Mouse (Mus musculus) bone marrow macrophage, adult 2 months (primary cell): Measurements from ENCODE around the gene Gm20671.
"Not testable (repeated sequence)": the region's sequence is repeated elsewhere in the genome, so short reads cannot be mapped to it uniquely, and the experiment has no call there.

Experiments
- CTCF ChIP-seq: IDR thresholded peaks from 2 replicates; pipeline ENCODE4 v1.5.1; 2012; ENCODE audit warnings: low read depth, mild to moderate bottlenecking, low read length, moderate library complexity
- POLR2A ChIP-seq: IDR thresholded peaks from 2 replicates; pipeline ENCODE4 v1.6.1; 2012; ENCODE audit warnings: mild to moderate bottlenecking, low read depth, low read length, borderline replicate concordance

DNA sequence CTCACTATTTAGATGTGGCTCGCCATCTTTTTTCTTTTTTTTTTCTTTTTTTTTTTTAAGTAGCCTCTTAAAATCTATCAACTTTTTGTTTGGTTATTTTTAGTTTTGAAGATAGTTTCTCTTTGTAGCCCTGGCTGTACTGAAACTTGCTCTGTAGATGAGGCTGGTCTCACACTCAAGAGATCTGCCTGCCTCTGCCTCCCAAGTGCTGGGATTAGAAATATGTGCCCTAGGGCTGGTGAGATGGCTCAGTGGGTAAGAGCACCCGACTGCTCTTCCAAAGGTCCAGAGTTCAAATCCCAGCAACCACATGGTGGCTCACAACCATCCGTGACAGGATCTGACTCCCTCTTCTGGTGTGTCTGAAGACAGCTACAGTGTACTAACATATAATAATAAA, 28.4 kb upstream of the Gm20671 start:
- not testable (repeated sequence) for TF ChIP-seq CTCF, POLR2A
